Mouse (Mus musculus) stomach, embryonic 15.5 days (tissue): Measurements from ENCODE around the gene Fcho1. TPM values are rescaled to one million over a fixed set of nuclear protein-coding genes. Genes with fewer than 3 reads are reported as not detected.
"Not testable (repeated sequence)": the region's sequence is repeated elsewhere in the genome, so short reads cannot be mapped to it uniquely, and the experiment has no call there.

Experiments used
- ATAC-seq: fragments of 200-750 bp; cut with Nextera tagmentation; 2 replicates; pipeline ENCODE4 v1.8.0; 2017; ENCODE audit warnings: low read depth, moderate number of reproducible peaks, moderate TSS enrichment; ENCODE audit not compliant: insufficient read depth, low FRiP score
- H3K27ac ChIP-seq: fragments of 300-500 bp; sonication (generic); 2 replicates; pipeline ENCODE4 v1.5.1; 2015; ENCODE audit warnings: mild to moderate bottlenecking, inconsistent platforms
- H3K27me3 ChIP-seq: fragments of 300-500 bp; sonication (generic); replicated peaks from 2 replicates; pipeline ENCODE4 v1.6.1; 2015; ENCODE audit warnings: inconsistent platforms
- H3K36me3 ChIP-seq: fragments of 300-500 bp; sonication (generic); 2 replicates; pipeline ENCODE4 v1.6.1; 2015; ENCODE audit warnings: inconsistent platforms
- H3K4me1 ChIP-seq: fragments of 300-500 bp; sonication (generic); 2 replicates; pipeline ENCODE4 v1.6.1; 2015; ENCODE audit warnings: inconsistent platforms
- H3K4me2 ChIP-seq: fragments of 300-500 bp; sonication (generic); 2 replicates; pipeline ENCODE4 v1.6.1; 2015; ENCODE audit warnings: mild to moderate bottlenecking, inconsistent platforms
- H3K4me3 ChIP-seq: fragments of 300-500 bp; sonication (generic); replicated peaks from 2 replicates; pipeline ENCODE4 v1.5.1; 2015; ENCODE audit warnings: inconsistent platforms
- H3K9ac ChIP-seq: fragments of 300-500 bp; sonication (generic); 2 replicates; pipeline ENCODE4 v1.6.1; 2015; ENCODE audit warnings: inconsistent platforms
- H3K9me3 ChIP-seq: fragments of 300-500 bp; sonication (generic); 2 replicates; pipeline ENCODE4 v1.6.1; 2016; ENCODE audit warnings: inconsistent platforms
- WGBS: fragments of 180-500 bp; shearing (Covaris S2); methylation state at CpG from one replicate; pipeline ENCODE4 v1.1.7; 2015; 5-methylcytosine and 5-hydroxymethylcytosine counted together
- polyA plus RNA-seq: library from polyadenylated mRNA; unstranded; fragments of >200 nt; fragmentation: Nextera tagmentation; extraction: Ambion mirVana; gene quantifications from 2 replicates; pipeline ENCODE4 v1.2.1, GENCODE M21; 2015

Gene Fcho1
- polyA plus RNA-seq, 1 experiment from 2014 or later = 8.3 TPM

DNA sequence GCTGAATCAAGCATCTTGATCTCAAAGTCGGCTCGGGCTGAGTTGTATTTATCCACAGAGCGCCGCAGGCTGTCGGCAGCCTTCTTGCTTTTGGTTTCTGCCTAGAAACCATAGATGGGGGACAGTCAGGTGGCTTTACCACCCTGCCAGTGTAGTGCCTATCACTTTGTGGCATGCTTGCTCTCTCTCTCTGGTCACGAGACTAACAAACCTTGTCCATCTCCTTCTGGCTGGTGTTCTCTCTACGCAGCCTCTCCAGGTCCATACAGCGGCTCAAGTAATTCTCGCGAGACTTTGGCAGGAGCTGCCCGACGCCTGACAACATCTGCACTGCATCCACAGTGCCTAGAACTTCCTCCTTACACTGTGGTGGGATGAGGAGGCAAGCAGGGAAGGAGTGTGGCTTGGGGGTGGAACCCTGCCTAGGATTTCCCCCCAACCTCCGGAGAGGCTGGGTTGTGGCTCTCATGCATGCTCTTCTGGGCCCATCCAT lies 8.9 kb downstream of the Fcho1 start:
- Histone ChIP-seq H3K27me3 (no peaks in the 10 kb centered on the region), H3K36me3 (no peaks in the 10 kb centered on the region), H3K27ac (no peak overlapping the region), H3K4me3 (no peak overlapping the region), H3K4me2 (no peak overlapping the region), H3K9ac (no peak overlapping the region), H3K9me3 (no peaks in the 10 kb centered on the region), H3K4me1 (0 out of 2 replicates have a peak, but pooled peaks cover 3% of the 10 kb centered on the region)
- no peak for ATAC-seq
- 82% methylated on average over 13 of the region's 13 CpGs for WGBS

DNA sequence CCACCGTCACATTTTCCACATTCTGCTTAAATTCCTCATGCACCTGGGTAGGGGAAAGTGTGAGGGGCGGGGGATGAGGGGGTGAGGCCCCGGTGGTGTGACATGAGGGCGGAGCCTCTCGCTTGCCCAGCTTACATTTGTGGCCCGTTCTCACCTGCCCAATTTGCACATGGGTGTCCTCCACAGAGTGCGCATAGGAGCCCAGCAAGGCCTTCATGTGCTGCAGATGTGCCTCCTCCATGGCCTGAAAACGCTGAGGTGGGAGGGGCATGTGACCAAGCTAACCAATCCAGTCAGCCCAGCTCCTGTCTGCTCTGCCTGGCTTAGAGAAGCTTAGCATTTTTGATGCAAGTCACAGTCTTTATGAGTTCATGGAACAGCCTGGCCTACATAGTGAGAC lies 10.0 kb downstream of the Fcho1 start:
- Histone ChIP-seq H3K4me2 (no peak overlapping the region), H3K4me1 (0 out of 2 replicates have a peak, but pooled peaks cover 3% of the 10 kb centered on the region), H3K36me3 (no peaks in the 10 kb centered on the region), H3K4me3 (no peak overlapping the region), H3K27me3 (no peaks in the 10 kb centered on the region), H3K9ac (no peak overlapping the region), H3K27ac (no peak overlapping the region), H3K9me3 (no peaks in the 10 kb centered on the region)
- WGBS = 28% methylated on average over 8 of the region's 8 CpGs
- no peak for ATAC-seq

DNA sequence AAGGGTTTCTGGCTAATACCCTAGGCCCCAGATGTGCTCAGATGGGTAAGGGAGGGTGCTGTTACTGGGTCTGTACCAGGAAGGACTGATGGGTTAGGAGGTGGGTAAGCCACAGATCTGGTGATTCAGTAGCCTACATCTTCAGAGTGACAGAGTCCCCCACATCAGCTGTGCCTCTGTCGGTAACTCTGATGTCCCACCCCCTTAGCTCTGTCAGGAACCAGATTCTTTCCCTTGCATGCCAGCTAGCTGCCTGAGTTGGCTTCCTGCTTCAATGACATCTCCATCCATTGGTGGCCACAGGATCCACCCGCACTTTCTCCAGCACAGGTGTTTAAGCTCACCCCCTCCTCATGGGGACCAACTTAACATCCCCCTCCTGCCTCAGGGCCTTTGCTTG lies 13.9 kb downstream of the Fcho1 start:
- Histone ChIP-seq H3K4me2 (no peak overlapping the region), H3K9ac (no peak overlapping the region), H3K4me3 (no peak overlapping the region), H3K36me3 (no peaks in the 10 kb centered on the region), H3K27me3 (peaks cover 13% of the 10 kb centered on the region), H3K27ac (no peak overlapping the region), H3K4me1 (0 out of 2 replicates have a peak, but pooled peaks cover 3% of the 10 kb centered on the region), H3K9me3 (no peaks in the 10 kb centered on the region)
- 87% methylated on average over 2 of the region's 2 CpGs for WGBS
- ATAC-seq = no peak

DNA sequence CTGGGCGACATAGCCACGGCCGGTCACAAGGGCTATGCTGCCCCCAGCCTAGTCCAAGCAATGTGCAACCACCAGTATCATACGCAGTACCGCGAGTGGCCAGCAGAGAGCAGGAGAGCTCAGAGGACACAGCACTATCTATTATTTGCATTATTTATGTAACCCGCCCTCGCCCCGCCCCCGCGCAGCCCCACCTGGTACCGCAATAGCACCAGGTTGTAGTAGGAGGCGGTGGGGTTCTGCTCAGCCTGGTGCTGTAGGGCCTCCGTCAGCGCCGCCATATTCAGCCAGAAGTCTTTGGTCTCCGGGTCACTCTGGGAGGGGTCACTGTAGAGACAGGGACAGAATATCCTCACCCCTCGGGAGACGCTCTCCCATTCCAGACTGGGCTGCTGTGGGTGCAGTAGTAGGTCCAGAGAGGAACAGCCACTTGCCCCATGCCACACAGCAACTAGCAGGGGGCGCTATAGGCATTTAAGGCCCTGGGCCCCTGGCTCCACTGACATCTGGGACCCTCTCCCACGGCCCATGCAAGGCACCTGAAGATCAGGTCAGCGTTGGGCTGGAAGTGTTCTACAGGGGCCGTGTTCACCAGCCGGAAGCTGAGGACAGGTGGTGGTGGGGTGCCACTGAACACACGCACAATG lies 15.6 kb downstream of the Fcho1 start:
- Histone ChIP-seq H3K36me3 (no peaks in the 10 kb centered on the region), H3K4me2 (peak overlapping the region; percentile 54), H3K9me3 (no peaks in the 10 kb centered on the region), H3K4me3 (peak overlapping the region; percentile 15; the same call in 1 of the 2 replicates), H3K4me1 (no peaks in the 10 kb centered on the region), H3K9ac (no peak overlapping the region), H3K27ac (no peak overlapping the region), H3K27me3 (peaks cover 13% of the 10 kb centered on the region)
- peak; percentile 74 for ATAC-seq
- 25% methylated on average over 25 of the region's 25 CpGs for WGBS

DNA sequence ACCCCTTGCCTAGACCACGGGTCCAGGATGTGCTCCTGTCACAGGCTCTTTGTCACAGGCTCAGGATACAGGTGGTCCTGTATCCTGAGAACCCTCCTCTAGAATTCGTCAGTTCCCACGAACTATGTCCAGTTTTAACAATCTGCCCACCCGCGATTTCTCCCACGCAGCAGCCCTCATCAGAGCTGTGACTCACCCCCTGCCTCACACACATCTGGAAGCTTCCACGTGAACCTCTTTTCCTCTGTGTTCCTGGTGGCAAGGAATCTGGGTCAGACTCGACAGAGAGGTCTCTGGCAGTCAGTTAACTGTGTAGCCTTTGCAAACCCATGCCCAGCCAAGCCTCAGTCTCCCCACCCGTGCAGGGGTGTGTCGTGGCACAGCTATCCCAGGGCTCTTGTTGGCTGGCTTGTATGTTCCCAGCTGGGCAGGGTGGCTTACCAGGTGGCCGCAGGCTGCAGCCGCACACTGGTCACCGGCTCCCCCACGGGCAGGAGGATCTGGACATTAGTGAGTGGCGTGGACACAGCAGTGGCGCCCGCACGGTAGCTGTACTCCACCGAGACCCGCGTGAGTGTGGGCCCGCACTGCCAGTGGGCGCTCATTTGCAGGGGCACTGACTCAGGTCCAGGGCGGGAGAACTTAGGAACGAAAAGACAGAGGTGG lies 16.2 kb downstream of the Fcho1 start:
- Histone ChIP-seq H3K27me3 (peaks cover 13% of the 10 kb centered on the region), H3K27ac (no peak overlapping the region), H3K4me3 (peak overlapping the region; percentile 15; the same call in 1 of the 2 replicates), H3K4me1 (no peaks in the 10 kb centered on the region), H3K4me2 (peak overlapping the region; percentile 54), H3K9ac (no peak overlapping the region), H3K9me3 (no peaks in the 10 kb centered on the region), H3K36me3 (no peaks in the 10 kb centered on the region)
- WGBS = 38% methylated on average over 25 of the region's 25 CpGs
- ATAC-seq = peak; percentile 40; the same call in 1 of the 2 replicates

DNA sequence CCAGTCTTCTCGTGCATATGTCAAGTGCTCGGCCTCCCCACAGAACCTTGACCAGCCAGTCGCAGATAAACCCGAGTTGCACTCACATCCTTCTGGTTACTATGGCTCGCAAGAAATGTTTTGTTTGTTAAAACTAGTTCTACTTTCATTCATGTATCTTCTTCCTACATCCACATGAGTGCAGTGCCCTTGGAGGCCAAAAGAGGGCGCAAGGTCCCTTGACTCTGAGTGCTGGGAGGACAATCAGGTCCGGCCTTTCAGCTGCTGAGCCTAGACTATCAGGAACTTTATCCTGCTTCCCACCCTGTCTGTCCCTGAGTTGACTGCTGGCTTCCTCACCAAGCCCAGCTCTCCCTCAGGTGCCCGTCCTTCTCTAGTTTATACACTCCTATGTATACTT lies 17.6 kb downstream of the Fcho1 start:
- 37% methylated on average over 8 of the region's 8 CpGs for WGBS
- Histone ChIP-seq H3K4me1 (no peaks in the 10 kb centered on the region), H3K27me3 (peaks cover 13% of the 10 kb centered on the region), H3K9me3 (no peaks in the 10 kb centered on the region), H3K36me3 (no peaks in the 10 kb centered on the region), H3K4me3 (no peak overlapping the region), H3K9ac (no peak overlapping the region), H3K4me2 (no peak overlapping the region), H3K27ac (no peak overlapping the region)
- ATAC-seq = no peak

DNA sequence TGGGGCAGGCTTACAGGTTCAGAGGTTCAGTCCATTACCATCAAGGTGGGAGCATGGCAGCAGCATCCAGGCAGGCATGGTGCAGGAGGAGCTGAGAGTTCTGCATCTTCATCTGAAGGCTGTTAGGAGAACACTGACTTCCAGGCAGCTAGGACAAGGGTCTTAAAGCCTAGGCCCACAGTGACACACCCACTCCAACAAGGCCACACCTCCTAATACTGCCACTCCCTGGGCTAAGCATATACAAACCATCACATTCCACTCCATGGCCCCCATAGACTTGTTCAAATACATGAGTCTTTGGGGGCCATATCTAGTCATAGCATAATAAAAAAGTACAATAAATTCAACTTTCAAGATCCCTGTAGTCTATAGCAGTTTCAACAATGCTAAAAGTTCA lies 22.1 kb downstream of the Fcho1 start:
- not testable (repeated sequence) for H3K4me3 ChIP-seq, H3K9ac ChIP-seq, ATAC-seq, H3K9me3 ChIP-seq, H3K4me2 ChIP-seq, H3K36me3 ChIP-seq
- Histone ChIP-seq H3K4me1 (peaks cover 23% of the 10 kb centered on the region; the same call in 1 of the 2 replicates), H3K27me3 (peaks cover 25% of the 10 kb centered on the region), H3K27ac (peak overlapping the region; percentile 72; the same call in 1 of the 2 replicates)

DNA sequence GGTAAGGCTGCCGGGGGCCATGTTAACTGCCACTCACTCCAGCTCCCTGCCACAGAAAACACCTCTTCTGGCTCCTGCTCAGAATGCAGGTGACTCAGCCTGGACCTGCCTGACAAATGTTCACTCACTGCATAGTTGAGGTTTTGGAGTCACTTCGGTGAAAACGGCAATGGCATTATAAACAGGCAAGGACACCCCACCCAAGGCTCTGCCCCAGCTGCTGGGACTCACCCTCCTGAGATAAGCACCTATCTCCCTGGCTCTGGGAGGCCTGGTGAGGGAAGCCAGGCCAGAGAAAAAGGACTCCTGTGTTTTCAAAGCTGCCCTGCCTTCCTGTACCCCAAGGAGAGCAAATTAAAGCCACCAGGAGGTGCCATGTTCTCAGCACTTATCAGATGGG lies 22.6 kb downstream of the Fcho1 start:
- H3K27me3 ChIP-seq = peaks cover 23% of the 10 kb centered on the region
- no peak overlapping the region for H3K4me3 ChIP-seq
- peak overlapping the region; percentile 7; the same call in 1 of the 2 replicates for H3K4me2 ChIP-seq
- peaks cover 23% of the 10 kb centered on the region; the same call in 1 of the 2 replicates for H3K4me1 ChIP-seq
- no peaks in the 10 kb centered on the region for H3K36me3 ChIP-seq
- H3K9me3 ChIP-seq = no peaks in the 10 kb centered on the region
- no peak overlapping the region for H3K9ac ChIP-seq
- WGBS = 67% methylated on average over 3 of the region's 3 CpGs
- ATAC-seq = peak; percentile 79; the same call in 1 of the 2 replicates
- H3K27ac ChIP-seq = peak overlapping the region; percentile 72

DNA sequence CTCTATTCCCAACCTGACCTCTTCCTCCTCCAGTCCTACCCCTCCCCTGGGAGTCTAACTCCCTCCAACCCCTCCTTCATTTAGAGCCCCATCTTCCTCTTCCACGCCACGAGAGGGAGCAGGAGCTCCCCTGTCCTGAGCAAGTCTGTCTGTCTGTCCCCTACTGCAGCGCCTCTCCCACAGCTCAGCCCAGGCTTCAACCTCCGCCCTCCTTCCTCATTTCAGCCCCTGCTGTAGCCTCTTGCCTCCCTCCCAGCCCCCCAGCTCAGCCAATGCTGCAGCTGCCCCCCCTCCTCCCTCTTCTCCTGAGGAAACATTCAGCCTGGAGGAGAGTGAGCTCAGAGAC lies 23.5 kb downstream of the Fcho1 start:
- peaks cover 23% of the 10 kb centered on the region for H3K27me3 ChIP-seq
- peak overlapping the region; percentile 36; the same call in 1 of the 2 replicates for H3K4me3 ChIP-seq
- 25% methylated on average over 4 of the region's 4 CpGs for WGBS
- H3K27ac ChIP-seq = peak overlapping the region; percentile 72; the same call in 1 of the 2 replicates
- H3K36me3 ChIP-seq = no peaks in the 10 kb centered on the region
- H3K9ac ChIP-seq = no peak overlapping the region
- no peaks in the 10 kb centered on the region for H3K9me3 ChIP-seq
- peak; percentile 19; the same call in 1 of the 2 replicates for ATAC-seq
- peaks cover 23% of the 10 kb centered on the region; the same call in 1 of the 2 replicates for H3K4me1 ChIP-seq
- peak overlapping the region; percentile 7; the same call in 1 of the 2 replicates for H3K4me2 ChIP-seq

DNA sequence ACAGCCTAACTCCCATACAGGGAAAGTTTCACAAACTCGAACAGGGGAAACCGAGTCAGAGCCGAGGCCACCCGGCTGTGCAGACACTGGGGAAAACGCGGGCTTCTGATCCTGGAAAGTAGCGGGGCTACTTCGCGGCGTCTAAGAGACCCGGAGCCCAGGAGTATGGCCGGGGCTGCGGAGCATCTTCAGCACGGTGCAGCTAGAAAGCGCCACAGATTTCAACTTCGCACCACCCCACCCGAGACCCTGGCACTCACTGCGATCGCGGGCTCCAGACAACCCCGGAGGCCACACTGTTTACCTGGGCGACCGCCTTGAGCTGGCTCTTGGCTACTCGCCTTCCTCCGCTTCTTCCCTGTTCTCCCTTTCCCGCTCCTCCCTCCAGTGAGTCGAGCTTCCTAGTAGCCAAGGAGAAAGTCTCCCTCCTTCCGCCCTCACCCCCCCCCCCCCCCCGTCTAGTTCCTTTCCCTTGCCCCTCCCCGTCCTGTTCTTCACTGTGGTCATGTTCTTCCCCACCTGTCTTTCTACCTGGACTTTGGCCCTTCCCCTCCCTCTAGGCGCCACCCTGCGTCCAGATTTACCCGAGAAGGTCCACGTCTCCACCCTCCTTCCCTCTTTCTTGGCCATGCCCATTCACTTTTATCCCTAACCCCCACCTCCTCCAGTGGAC lies 24.0 kb downstream of the Fcho1 start, which contains the start of gene B3gnt3:
B3gnt3 (minus strand) TSS at position 376 of the 673 bp plus-strand sequence.
- peak; percentile 57 for ATAC-seq
- WGBS = 12% methylated on average over 33 of the region's 34 CpGs
- 0 out of 2 replicates have a peak within 1 kb of the TSS, but pooled peaks have one; percentile 10 for H3K9ac ChIP-seq
- peak within 1 kb of the TSS; percentile 36 for H3K4me3 ChIP-seq
- H3K27me3 ChIP-seq = peaks cover 23% of the 10 kb centered on the region
- H3K4me1 ChIP-seq = peaks cover 23% of the 10 kb centered on the region; the same call in 1 of the 2 replicates
- H3K27ac ChIP-seq = peak within 1 kb of the TSS; percentile 72; the same call in 1 of the 2 replicates
- no peaks in the 10 kb centered on the region for H3K36me3 ChIP-seq
- H3K4me2 ChIP-seq = peak within 1 kb of the TSS; percentile 58
- no peaks in the 10 kb centered on the region for H3K9me3 ChIP-seq

DNA sequence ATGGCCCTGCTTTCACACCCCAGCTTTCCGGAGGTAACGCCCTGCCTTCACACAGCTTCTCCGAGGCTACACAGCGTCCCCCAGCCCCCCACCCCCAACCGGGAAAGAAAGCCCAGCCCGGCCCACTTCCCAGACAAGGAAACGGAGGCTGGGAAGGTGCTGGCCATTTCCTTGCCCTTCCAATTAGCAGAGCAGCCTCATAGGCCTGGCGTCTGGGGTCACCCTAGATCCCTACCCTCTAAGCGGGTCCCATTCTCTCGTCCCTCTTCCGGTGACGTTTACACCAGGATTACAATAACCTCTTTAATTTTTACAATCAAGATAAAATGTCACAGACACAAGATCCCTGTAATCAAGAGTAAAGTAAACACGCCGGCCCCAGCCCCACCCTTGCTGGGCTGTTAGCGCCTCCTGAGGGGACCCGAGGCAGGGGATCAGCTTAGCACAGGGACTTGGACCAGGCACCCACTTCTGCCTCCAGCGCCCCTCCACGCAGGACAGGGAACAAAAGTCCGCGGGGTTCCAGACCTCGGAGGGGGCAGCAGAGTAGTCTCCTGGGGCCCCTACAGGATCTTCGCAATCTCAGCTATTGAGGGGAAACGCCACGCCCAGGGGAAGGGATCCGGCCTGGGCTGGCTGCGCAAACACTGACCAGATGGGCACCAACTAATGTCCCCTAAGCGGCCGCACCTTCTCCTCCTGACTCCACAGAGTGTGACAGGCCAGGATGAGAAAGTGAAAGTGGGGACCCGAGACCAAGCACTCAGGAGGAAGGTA lies 24.8 kb downstream of the Fcho1 start:
- Histone ChIP-seq H3K27me3 (peaks cover 23% of the 10 kb centered on the region), H3K27ac (no peak overlapping the region), H3K9ac (0 out of 2 replicates have a peak overlapping the region, but pooled peaks have one; percentile 10)

More for the DNA sequence above, 24.8 kb downstream of the Fcho1 start:
- peak overlapping the region; percentile 36 for H3K4me3 ChIP-seq
- peak; percentile 32 for ATAC-seq
- H3K4me1 ChIP-seq = peaks cover 23% of the 10 kb centered on the region; the same call in 1 of the 2 replicates
- WGBS = 4% methylated on average over 29 of the region's 29 CpGs
- H3K4me2 ChIP-seq = peak overlapping the region; percentile 58
- no peaks in the 10 kb centered on the region for H3K36me3 ChIP-seq
- no peaks in the 10 kb centered on the region for H3K9me3 ChIP-seq
